Mouse (Mus musculus) G1E (cell line): ENCODE measurements around the gene Trex1.

Experiments
- CTCF ChIP-seq: IDR thresholded peaks from 2 replicates; pipeline ENCODE4 v1.5.1; 2012; ENCODE audit warnings: low read depth, low read length, inconsistent platforms, mixed read lengths
- GATA1 ChIP-seq: IDR thresholded peaks from 2 replicates; pipeline ENCODE4 v1.6.1; 2012; ENCODE audit warnings: borderline replicate concordance, low read length, inconsistent platforms, mixed read lengths
- GATA2 ChIP-seq: IDR thresholded peaks from 2 replicates; pipeline ENCODE4 v1.6.1; 2012; ENCODE audit warnings: low read depth, low read length, inconsistent platforms, borderline replicate concordance
- TAL1 ChIP-seq: conservative IDR thresholded peaks from 2 replicates; pipeline ENCODE4 v1.6.1; 2012; ENCODE audit warnings: low read depth, low read length, inconsistent platforms, mixed read lengths

- TF ChIP-seq CTCF (no peak), GATA1 (no peak), TAL1 (no peak), GATA2 (no peak)
These were observed 42.4 kb downstream of the Trex1 start for GRCm38 (mm10) chr9:109016973-109017604.
